Mouse (Mus musculus): ENCODE data around the gene Amd1. TPM values are rescaled to one million over a fixed set of nuclear protein-coding genes. Genes with fewer than 3 reads are reported as not detected.

Gene Amd1
- total RNA-seq, 2 experiments from 2014 or later, result 97.9 to 132 TPM

GRCm38 (mm10) chr10:40305989-40306388 lies 4.0 kb upstream of the Amd1 start:
- DNase-seq, result no peak

- peak; percentile 37 to 57 for DNase-seq
Measured at GRCm38 (mm10) chr10:40301181-40302075, 558 bp downstream of the Amd1 start.

- peak; percentile 86 to 91 for DNase-seq
Measured at GRCm38 (mm10) chr10:40300648-40301171, 1.3 kb downstream of the Amd1 start.

GRCm38 (mm10) chr10:40292640-40293039 lies 9.3 kb downstream of the Amd1 start:
- DNase-seq, result no peak

- no peak for DNase-seq
Measured at GRCm38 (mm10) chr10:40286767-40287166, 15.2 kb downstream of the Amd1 start.

GRCm38 (mm10) chr10:40285571-40285970 lies 16.4 kb downstream of the Amd1 start:
- DNase-seq, result no peak

GRCm38 (mm10) chr10:40284997-40285396 lies 17.0 kb downstream of the Amd1 start:
- no peak for DNase-seq

- no peak for DNase-seq
Measured at GRCm38 (mm10) chr10:40284179-40284831, 17.7 kb downstream of the Amd1 start.

GRCm38 (mm10) chr10:40283636-40284035 lies 18.4 kb downstream of the Amd1 start:
- peak in 1 of 2 experiments; percentile 17 for DNase-seq

GRCm38 (mm10) chr10:40281565-40281964 lies 20.4 kb downstream of the Amd1 start:
- DNase-seq, result no peak

GRCm38 (mm10) chr10:40278317-40278716 lies 23.7 kb downstream of the Amd1 start:
- no peak for DNase-seq

GRCm38 (mm10) chr10:40275991-40276390 lies 26.0 kb downstream of the Amd1 start:
- peak in 1 of 2 experiments; percentile 29 for DNase-seq

- DNase-seq, result no peak
Measured at GRCm38 (mm10) chr10:40273938-40274337, 28.0 kb downstream of the Amd1 start.

- no peak for DNase-seq
Measured at GRCm38 (mm10) chr10:40271216-40271615, 30.8 kb downstream of the Amd1 start.

GRCm38 (mm10) chr10:40264920-40265319 lies 37.1 kb downstream of the Amd1 start:
- no peak for DNase-seq

- peak in 1 of 2 experiments; percentile 27 for DNase-seq
Measured at GRCm38 (mm10) chr10:40263691-40264090, 38.3 kb downstream of the Amd1 start.

GRCm38 (mm10) chr10:40262200-40262599 lies 39.8 kb downstream of the Amd1 start:
- no peak for DNase-seq

- no peak for DNase-seq
Measured at GRCm38 (mm10) chr10:40260305-40260704, 41.7 kb downstream of the Amd1 start.

- no peak for DNase-seq
Measured at GRCm38 (mm10) chr10:40259542-40259941, 42.4 kb downstream of the Amd1 start.

- peak; percentile 62 to 75 for DNase-seq
Measured at GRCm38 (mm10) chr10:40258976-40259375, 43.0 kb downstream of the Amd1 start.

GRCm38 (mm10) chr10:40258401-40258966 lies 43.5 kb downstream of the Amd1 start:
- peak; percentile 68 to 77 for DNase-seq

- peak; percentile 93 to 99 for DNase-seq
Measured at GRCm38 (mm10) chr10:40257414-40258255, 44.4 kb downstream of the Amd1 start, which contains the start of gene Gtf3c6. Gene Gtf3c6 (minus strand): TSS chr10:40258108.

Data from heart, adult 18-20 months (tissue).